Mouse (Mus musculus) megakaryocyte, adult 5-6 weeks (primary cell): ENCODE data around the gene Arl14. TPM values are rescaled to one million over a fixed set of nuclear protein-coding genes. Genes with fewer than 3 reads are reported as not detected.
"Not testable (repeated sequence)": the region's sequence is repeated elsewhere in the genome, so short reads cannot be mapped to it uniquely, and the experiment has no call there.

Experiments used
- ATAC-seq: 2 replicates; pipeline ENCODE4 v1.8.0; 2016; ENCODE audit warnings: mild to moderate bottlenecking, inconsistent platforms; ENCODE audit not compliant: poor library complexity, severe bottlenecking
- total RNA-seq, 2 experiments: library from RNA; stranded (forward) in 1 of 2; stranded (reverse) in 1 of 2; fragments of 153-499, 151-499 nt in 1 of 2; fragments of 221-1000, 200-1000 nt in 1 of 2; gene quantifications; 2 replicates each; pipeline versions ENCODE4 v1.2.3 to v1.2.4; 2015 to 2017

The Arl14 gene
- total RNA-seq, 2 experiments from 2014 or later: not detected

DNA sequence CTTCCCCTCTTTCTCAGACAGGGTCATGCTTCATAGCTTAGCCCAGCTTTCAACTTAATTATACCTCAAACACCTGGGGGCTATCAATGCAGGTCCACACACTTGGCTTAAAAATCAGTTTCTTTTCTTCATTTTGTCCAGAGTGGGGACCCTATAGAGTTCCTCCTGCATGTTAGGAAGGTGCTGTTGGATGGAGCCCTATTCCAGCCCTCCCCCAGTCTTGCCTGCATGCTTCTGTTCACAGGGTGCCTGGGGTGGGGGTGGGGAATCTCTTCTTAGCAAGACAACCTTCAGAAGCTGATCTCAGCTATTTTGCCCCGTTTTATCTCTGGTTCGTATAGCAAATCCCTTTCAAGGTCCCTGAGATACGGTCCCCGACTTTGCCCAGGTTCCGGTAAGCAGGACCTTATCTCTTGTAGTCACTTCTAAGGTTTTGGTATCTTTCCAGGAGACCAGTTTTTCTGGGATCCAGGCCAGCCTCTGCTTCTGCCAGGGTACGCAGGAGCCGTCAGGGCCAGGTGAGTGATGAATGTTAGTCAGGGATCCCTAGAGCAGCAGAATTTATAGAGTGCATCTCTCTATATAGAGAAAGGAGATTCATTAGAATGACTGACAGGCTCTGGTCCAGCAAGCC is 40.9 kb downstream of the Arl14 start:
- no peak for ATAC-seq

DNA sequence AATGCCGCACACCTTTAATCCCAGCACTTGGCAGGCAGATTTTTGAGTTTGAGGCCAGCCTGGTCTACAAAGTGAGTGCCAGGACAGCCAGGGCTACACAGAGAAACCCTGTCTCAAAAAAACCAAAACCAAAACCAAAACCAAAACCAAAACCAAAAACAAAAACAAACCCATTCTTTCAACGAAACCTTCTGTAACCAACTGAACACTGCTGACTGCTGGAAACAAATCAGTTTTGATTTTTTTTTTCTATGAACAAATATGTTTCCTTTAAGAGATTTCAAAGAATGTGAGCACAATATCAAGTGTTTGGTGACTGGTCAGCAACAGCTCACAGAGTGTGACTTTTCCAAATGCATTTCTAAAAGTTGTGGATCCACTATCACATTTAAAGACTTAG is 42.1 kb downstream of the Arl14 start:
- ATAC-seq: not testable (repeated sequence)

DNA sequence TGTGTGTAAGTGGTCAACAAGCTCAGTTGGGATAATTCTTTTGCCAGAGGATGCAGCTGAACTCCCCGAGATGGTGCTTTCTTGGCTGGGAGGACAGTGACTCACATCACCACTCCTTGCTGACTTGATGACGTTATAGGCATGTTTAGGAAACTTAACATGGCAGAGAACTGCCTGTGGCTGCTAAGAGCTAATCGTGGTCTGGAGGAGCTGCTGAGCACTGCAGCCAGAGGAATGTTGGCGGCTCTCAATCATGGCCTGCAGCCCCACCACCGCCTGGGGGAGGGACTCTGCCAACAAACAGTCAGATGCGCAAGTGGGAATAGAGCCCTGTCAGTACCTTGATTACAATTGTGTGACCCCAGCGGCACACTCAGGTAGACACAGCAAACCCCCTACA is 49.6 kb downstream of the Arl14 start:
- ATAC-seq: no peak

Other genes starting within 250 kb of the Arl14 start
- gene Ift80, start 217.8 kb upstream of the Arl14 start, total RNA-seq (2015): 8.0 and 10.8 TPM in 2 replicates
- 13.7 and 15.2 TPM in 2 replicates for gene Ift80, start 217.8 kb upstream of the Arl14 start, total RNA-seq (2017)
- gene Smc4, start 217.7 kb upstream of the Arl14 start, total RNA-seq (2015): 263 and 290 TPM in 2 replicates
- gene Smc4, start 217.7 kb upstream of the Arl14 start, total RNA-seq (2017): 541 and 545 TPM in 2 replicates
- gene Trim59, start 177.7 kb upstream of the Arl14 start, total RNA-seq (2015): 61.1 and 69.6 TPM in 2 replicates
- 26.0 and 32.6 TPM in 2 replicates for gene Trim59, start 177.7 kb upstream of the Arl14 start, total RNA-seq (2017)
- gene Kpna4, start 95.3 kb upstream of the Arl14 start, total RNA-seq (2015): 65.3 and 67.4 TPM in 2 replicates
- 49.2 and 50.2 TPM in 2 replicates for gene Kpna4, start 95.3 kb upstream of the Arl14 start, total RNA-seq (2017)
- 0.58 and 0.62 TPM in 2 replicates for gene Ppm1l, start 94.4 kb downstream of the Arl14 start, total RNA-seq (2015)
- gene Ppm1l, start 94.4 kb downstream of the Arl14 start, total RNA-seq (2017): 0.77 and 1.3 TPM in 2 replicates